Mouse (Mus musculus): ENCODE measurements at regions not wholly inside any gene's neighbourhood (a gene's known extent, or its start where the extent isn't known, plus 50 kb on each side); places are given as distances from the start of the nearest gene placed in this dataset.

- 0 out of 2 replicates have a peak overlapping the region, but pooled peaks have one; percentile 11 for H3K27ac ChIP-seq (ENCODE audit: low read depth)
- WGBS: 26% methylated on average over 10 of the region's 10 CpGs
- TF ChIP-seq CTCF (IDR thresholded peaks at IDR 0.05; ENCODE audit: low read depth): no peak
- no peak for TF ChIP-seq EP300 (IDR thresholded peaks at IDR 0.05; ENCODE audit: low read depth)
- H3K4me1 ChIP-seq (ENCODE audit: control insufficient read depth, insufficient read depth): 0 out of 2 replicates have a peak, but pooled peaks cover 16% of the 10 kb centered on the region
- ATAC-seq (ENCODE audit: insufficient read depth, low read depth): peak; percentile 39; the same call in 1 of the 2 replicates
- H3K9ac ChIP-seq (replicated peaks; ENCODE audit: low read depth, low read length): no peak overlapping the region
- H3K9me3 ChIP-seq (replicated peaks; ENCODE audit: control insufficient read depth, low read length): no peaks in the 10 kb centered on the region
- peak overlapping the region; percentile 46 for H3K4me2 ChIP-seq (ENCODE audit: low read depth, low read length)
- H3K4me3 ChIP-seq (ENCODE audit: low read depth, low read length): no peak overlapping the region
- no peaks in the 10 kb centered on the region for H3K27me3 ChIP-seq (ENCODE audit: control insufficient read depth, insufficient read depth, low read length)
- DNase-seq (ENCODE audit: low spot score): peak; percentile 60
- no peaks in the 10 kb centered on the region for H3K36me3 ChIP-seq (replicated peaks; ENCODE audit: control insufficient read depth, insufficient read depth, low read length)
Measured at GRCm38 (mm10) chr4:98180336-98180735, 202.8 kb downstream of the Tm2d1 start.
